Mouse (Mus musculus) left cerebral cortex, postnatal 25 days (tissue): ENCODE results near the gene Rprml. TPM values are rescaled to one million over a fixed set of nuclear protein-coding genes. Genes with fewer than 3 reads are reported as not detected.

Experiments
- DNase-seq, 2 experiments: peaks; one replicate each; pipeline ENCODE4 v3.0.0; 2022; ENCODE audit warnings: low spot score in 2 of 2, mixed read lengths in 1 of 2
- intact Hi-C: fragments of 180-260 bp; cut with DNase I; formaldehyde crosslinking; loops from one replicate; pipeline ENCODE4 v1.15.1; 2025
- total RNA-seq, 2 experiments: library from RNA; stranded (reverse); gene quantifications; 2 replicates each; pipeline ENCODE4 v1.2.3; 2021

Rprml gene
- total RNA-seq, 2 experiments from 2014 or later: 84.4 to 96.3 TPM

GRCm38 (mm10) chr11:103658189-103658588 is 8.8 kb downstream of the Rprml start:
- DNase-seq: peak; percentile 13 to 66
- intact Hi-C loops: no loop called here

GRCm38 (mm10) chr11:103661863-103662262 is 12.5 kb downstream of the Rprml start:
- intact Hi-C loops: loop anchor here (1.0 kb wide), 1 partner anchor 13 kb away; the partner anchor contains the start of gene Rprml
- DNase-seq: peak; percentile 69 to 87

DNA sequence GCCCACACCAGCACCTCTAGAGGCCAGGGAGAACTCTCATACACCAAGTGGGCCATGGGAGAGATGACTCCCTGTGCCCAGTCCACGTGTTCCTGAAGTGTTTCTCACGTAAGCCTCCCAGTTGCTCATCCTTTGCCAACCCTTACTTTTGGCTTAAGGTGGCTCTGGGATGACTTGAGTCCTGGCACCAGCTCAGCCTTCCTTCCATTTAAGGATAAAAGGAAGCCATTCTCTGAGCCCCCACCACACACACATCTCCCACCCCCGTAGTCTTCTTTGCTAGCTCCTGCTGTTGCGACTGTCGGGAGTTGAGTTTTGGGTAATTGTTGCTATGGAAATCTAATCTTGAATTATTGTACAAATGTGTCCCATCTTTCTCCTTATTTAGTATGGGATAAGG is 13.2 kb downstream of the Rprml start:
- peak; percentile 73 to 96 for DNase-seq
- intact Hi-C loops: loop anchor here (1.0 kb wide), 1 partner anchor 13 kb away; the partner anchor contains the start of gene Rprml

DNA sequence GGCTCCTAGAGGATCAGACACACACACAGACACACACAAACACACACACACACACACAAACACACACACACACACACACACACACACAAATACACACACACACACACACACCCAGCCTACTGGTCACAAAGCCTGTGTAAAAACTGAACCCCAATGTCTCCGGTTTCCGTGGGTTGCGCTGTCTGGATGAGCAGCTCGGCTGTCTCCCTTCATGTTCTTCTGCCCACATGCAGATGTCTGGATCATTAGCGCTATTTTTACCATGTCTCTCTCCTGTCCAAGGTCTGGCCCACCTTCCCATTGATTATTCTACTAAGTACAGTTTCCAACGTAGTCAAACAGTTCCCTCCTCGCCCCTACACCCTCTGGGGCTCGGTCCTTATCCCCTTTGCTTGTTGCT is 13.7 kb downstream of the Rprml start:
- intact Hi-C loops: no loop called here
- peak; percentile 41 for DNase-seq

GRCm38 (mm10) chr11:103665695-103666094 is 16.3 kb downstream of the Rprml start:
- intact Hi-C loops: loop anchor here (1.0 to 2.0 kb wide), 3 partner anchors 12 to 51 kb away; partner anchors contain the start of gene Rprml
- peak in 1 of 2 experiments; percentile 77 for DNase-seq

- intact Hi-C loops: loop anchor here (1.0 kb wide), 2 partner anchors 13 to 17 kb away; partner anchors contain the start of gene Rprml
- peak; percentile 86 to 99 for DNase-seq
Observed at GRCm38 (mm10) chr11:103666181-103666906, 17.0 kb downstream of the Rprml start.

GRCm38 (mm10) chr11:103666907-103667426 is 17.6 kb downstream of the Rprml start:
- intact Hi-C loops: loop anchor here (1.0 kb wide), 2 partner anchors 14 to 18 kb away; partner anchors contain the start of gene Rprml
- peak in 1 of 2 experiments; percentile 20 for DNase-seq

DNA sequence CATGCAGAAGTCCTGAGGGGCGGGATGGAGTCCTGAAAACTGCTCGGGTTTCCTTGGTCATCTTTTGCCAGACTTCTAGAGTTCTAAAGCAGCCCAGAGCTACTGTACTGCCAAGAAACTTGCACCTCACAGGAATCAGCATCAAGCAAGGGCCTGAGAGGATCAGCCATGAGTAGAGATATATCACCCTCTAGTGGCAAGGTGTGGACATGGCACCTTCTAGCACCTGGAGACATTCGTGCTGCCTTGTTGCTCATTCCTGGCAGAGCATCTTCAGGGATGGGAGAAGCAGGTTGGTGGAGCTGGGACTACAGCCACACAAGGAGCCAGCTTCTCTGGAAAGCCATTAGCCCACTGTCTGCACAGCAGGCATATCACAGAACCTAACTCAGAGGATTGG is 26.2 kb downstream of the Rprml start:
- intact Hi-C loops: loop anchor here (1.0 to 10.0 kb wide), 3 partner anchors 36 to 321 kb away; no protein-coding TSS in a partner anchor
- DNase-seq: peak; percentile 85 to 94

DNA sequence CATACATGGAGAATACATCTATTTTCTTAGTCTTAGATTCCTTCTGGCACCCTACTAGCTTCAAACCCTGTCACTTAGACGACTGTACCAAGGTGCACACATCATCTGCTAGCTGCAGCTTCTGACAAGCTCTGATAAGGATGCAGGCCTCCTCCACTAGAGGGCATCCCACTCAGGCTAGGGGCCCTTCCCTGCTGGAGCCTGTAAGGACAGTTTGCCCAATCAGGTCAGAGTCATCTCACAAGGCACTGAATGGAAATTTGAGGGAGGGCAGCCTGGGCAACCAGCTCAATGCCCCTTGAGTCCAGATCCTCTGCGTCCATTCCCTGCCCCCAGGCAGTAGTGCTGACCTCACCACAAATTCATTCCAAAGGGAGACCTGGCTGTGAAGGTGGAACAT is 27.7 kb downstream of the Rprml start:
- peak in 1 of 2 experiments; percentile 68 for DNase-seq
- intact Hi-C loops: loop anchor here (5.0 to 10.0 kb wide), 2 partner anchors 255 to 322 kb away; no protein-coding TSS in a partner anchor

DNA sequence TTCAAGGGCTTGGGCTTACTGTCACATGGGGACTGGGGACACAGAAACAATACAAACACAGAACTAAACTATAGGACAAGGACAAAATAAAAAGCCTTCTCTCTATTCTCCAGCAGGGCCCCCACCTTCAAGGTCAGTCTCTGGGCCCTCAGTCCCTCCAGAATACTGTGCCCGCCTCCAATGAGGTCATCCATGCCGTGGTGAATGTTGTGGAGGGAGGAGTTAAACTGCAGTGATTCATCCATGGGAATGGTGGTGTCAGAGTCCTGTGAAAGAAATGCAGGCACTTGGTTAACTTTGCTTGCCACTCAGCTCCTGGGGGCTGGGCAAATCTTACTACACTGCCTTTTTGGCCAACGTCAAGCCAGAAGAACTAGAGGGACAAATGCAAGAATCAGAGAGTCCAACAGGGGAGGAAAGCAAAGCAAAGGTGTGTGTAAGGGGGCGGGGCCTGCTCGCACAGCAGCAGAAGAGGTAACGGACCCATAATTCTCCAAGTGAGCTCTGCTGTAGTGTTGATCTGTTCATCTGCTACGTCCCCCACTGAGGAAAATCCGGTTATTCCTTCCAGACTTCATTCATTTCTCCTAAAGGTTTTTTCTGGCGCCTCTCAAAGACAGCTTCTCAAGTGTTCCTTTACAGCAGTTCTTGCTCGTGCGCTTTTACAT is 34.4 kb downstream of the Rprml start:
- intact Hi-C loops: no loop called here
- DNase-seq: no peak

DNA sequence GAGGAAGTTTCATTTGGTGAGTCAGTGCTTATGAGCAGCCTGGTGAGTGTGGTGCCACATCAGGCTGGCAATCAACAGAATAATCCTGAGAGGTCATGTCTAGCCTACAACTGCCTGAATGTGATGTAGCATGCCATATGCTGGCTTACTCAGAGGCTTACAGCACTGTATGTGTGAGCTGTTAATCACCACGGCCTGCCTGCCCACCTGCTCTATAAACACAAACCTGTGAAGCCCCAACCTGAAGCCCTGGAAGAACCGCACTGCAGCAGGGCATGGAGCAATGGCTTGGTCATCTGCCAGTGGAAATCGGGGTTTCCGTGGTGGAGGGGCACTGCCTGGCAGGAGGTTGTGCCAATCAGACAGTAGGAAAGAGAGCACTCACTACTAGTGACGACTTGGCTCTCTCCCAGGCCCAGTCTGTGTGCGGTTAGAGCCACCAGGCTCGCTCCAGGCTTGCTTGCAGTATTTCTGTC is 35.9 kb downstream of the Rprml start:
- DNase-seq: peak; percentile 59 to 78
- intact Hi-C loops: no loop called here

DNA sequence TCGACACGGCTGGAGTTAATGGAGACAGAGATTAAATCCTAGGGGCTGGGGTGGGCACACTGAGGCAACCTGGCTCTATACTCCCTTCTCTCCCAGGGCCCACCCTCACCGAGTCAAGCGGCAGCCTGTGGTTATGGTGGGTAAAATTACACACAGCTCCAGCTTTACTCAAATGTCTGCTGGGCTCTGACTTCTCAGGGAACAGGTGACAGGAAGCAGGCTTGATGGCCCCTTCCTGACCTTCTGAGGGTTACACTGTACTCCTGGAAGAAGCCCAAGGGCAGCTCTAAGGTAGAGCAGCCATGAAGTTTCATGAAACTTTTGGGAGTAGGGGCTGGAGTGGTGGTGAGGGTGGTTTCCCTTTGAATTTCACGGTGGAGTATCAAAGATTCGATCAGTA is 37.3 kb downstream of the Rprml start:
- DNase-seq: no peak
- intact Hi-C loops: no loop called here

GRCm38 (mm10) chr11:103688271-103688979 is 39.1 kb downstream of the Rprml start:
- intact Hi-C loops: no loop called here
- DNase-seq: no peak

DNA sequence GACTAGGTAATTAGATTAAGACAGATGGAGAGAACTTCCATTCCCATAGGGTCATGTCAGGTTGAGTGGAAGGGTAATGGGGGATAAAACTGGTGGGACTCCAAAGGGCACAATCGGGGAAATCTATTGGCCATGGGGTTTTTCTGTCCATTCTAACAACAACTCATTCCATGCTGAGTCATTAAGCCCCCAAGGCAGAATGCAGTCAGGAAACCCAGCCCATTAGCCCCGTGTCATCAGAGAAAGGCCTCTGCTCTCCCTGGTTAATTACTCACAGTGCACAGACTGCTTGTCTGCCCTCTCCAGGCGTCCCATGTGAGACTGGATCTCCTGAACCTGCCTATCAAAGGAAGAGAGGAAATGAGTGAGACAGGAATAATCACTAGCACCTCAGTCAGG is 39.6 kb downstream of the Rprml start:
- DNase-seq: no peak
- intact Hi-C loops: no loop called here

GRCm38 (mm10) chr11:103691036-103691435 is 41.7 kb downstream of the Rprml start:
- intact Hi-C loops: no loop called here
- no peak for DNase-seq

- no peak for DNase-seq
- intact Hi-C loops: no loop called here
Observed at GRCm38 (mm10) chr11:103693241-103693640, 43.9 kb downstream of the Rprml start.

GRCm38 (mm10) chr11:103696851-103697564 is 47.6 kb downstream of the Rprml start:
- DNase-seq: no peak
- intact Hi-C loops: no loop called here

DNA sequence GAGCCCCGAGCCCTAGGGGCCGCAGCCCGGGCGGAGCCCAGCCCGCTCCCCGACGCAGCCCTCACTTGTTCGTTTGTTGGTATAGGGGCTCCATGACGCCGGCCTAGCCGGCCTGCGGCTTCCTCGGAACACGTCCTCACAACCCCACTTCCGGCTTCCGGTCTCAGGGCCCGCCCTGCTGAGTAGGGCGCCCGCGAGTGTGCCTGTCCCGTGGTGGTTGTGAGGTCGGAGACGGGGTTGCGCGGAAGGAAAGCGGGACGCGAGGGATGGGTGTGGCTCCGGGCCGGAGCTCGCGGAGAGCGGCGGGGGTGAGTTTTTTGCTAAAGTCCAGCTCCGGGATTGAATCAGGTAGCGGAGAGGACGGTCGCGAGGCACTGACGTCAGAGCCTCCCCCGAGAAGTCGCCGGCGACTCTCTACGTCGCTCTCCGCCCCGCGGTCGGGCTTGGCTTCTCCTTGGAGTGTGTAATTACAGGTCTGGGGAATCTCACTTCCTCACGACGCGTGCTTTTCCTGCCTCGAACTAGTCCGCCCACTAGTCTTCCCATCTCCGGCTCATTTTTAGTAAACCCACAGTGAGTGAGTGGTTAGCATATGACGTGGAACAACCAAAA is 48.3 kb downstream of the Rprml start, which contains the start of gene Gosr2:
TSS of gene Gosr2 (minus strand) at position 334 of the 612 bp plus-strand sequence.
- peak; percentile 94 for DNase-seq
- intact Hi-C loops: no loop called here
